Mouse (Mus musculus) urinary bladder, postnatal 14 days (tissue): ENCODE data around the gene Adora1.

Experiments used
- DNase-seq: peaks from one replicate; pipeline ENCODE4 v3.0.0; 2021; ENCODE audit warnings: low spot score

Adora1 gene

GRCm38 (mm10) chr1:134215751-134216628, 19.2 kb downstream of the Adora1 start:
- no peak for DNase-seq

GRCm38 (mm10) chr1:134215059-134215458, 20.2 kb downstream of the Adora1 start:
- DNase-seq = no peak

GRCm38 (mm10) chr1:134213405-134213804, 21.8 kb downstream of the Adora1 start:
- no peak for DNase-seq

DNA sequence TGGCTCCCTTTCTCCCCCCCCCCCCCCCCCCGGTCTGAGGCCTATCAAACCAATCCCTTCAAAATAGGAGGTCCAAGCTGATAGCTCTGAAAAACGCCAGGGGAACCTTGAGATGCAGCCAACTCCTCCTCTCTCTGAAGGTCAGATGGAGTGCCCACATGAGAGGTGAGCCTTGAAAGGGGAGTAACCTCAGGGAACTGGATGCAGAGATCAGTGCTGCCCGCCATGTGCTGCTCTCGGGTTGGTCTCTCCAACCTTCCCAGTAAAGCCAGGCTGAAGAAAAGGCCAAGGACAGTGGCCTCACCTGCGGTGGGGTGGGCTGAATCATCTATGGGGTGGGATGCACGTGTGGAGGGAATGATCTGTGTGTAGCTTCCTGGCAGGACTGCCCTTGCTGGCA, 22.9 kb downstream of the Adora1 start:
- DNase-seq = no peak

GRCm38 (mm10) chr1:134211631-134212030, 23.6 kb downstream of the Adora1 start:
- no peak for DNase-seq

DNA sequence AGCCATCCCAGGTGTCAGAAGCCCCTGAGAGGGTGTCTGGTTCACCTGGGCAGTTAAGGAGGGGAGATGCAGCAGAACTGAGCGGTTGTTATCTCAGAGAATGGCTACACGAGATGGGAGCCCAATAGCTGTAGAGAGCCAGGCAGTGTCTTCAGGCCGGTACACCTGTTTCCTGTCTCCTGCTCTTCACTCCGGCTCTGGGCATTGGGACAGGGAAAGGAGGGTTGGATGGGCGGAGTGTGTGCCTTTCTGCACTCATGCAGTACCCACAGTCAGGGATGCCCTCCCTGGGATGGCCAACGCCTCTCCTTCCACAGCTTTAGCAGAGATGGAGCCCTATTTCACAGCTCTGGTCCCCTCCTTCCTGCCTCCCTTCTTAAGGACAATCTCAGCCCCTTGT, 24.2 kb downstream of the Adora1 start:
- no peak for DNase-seq

- no peak for DNase-seq
Observed at GRCm38 (mm10) chr1:134210179-134210755, 25.0 kb downstream of the Adora1 start.

- DNase-seq = peak; percentile 32
Observed at GRCm38 (mm10) chr1:134206085-134206484, 29.1 kb downstream of the Adora1 start.

GRCm38 (mm10) chr1:134205296-134206018, 29.8 kb downstream of the Adora1 start:
- no peak for DNase-seq

DNA sequence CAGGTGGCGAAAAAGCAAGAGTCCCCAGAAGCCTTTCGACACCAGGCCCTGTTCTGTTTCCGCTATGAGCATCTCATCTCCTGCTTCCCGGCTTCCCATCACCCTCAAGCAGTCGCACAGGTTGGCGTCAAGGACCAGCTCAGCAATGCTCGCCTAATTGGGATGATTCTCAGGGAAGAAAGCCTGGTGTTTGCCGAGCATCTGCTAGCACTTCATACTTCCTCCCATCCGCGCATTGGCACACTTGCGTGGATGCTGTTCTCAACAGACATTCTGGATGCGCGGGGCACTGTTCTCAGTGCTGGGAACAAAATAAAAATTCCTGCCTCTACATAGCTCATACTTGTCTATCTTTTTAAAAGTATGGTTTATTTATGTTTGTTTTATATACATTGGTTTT, 31.0 kb downstream of the Adora1 start:
- no peak for DNase-seq

GRCm38 (mm10) chr1:134201751-134202420, 33.3 kb downstream of the Adora1 start:
- DNase-seq = peak; percentile 68

DNA sequence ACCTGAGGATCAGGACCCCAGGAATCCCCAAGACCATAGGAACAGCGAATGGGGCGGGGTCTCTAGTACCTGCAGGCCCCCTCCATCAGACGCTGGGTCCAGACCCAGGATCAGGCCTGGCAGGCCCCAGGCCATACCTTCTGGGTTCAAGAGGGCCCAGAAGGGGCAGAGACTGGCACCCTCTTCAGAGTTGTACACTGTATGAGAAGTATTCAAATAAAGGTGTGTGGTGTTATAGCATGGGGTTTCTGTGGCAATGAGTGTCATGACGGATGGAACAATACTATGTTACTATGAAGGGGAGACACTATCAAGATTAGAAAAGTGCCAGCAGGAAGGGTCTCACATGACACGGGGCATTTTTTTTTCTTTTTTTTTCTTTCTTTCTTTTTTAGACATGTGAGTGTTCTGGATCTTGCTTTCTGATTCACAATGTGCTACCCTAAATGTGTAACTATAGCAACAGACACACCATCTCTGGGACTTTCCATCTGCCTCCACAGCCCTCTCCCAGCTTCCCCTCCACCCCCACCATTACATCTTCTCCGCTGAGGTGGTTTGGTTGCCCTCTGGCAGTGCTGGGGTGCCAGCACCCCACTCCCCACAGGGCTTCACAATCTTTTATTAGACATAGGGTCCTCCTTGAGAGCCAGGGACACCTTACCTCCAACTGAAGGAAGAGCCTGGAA, 34.1 kb downstream of the Adora1 start:
- DNase-seq = no peak

GRCm38 (mm10) chr1:134200481-134200880, 34.8 kb downstream of the Adora1 start:
- DNase-seq = no peak

DNA sequence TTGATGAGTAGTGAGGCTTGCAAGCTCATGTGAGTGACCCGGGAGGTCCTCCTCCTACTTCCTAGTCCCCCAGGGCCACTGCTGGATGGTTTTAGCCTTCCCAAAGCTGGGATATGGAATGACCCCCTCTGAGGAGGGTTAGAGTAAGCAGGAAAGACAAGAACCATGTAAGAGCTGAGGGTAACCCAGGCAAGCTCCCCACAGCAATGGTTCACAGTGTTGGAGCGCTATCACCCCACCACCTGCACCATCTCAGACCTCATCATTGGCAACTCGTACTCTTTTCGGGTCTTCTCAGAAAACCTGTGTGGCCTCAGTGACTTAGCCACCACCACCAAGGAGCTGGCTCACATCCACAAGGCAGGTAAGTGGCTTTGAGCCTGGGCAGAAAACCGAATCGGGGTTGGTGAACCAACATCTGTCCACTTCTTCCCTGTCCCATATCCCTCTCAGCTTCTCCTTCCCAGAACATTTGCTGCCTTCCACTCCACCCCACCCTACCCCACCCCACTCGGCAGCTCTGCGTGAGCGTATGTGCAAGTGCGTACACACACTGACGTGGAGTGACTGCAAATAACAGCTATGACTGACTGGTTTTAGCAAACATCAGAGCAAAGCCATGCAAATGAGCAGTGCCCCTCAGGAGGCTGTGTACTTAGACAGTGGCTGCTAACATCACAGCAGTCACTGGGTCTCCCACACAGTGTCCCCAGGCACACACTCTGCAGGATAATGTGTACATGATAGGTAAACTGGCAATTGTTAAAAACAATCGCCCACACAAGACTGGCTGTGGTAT, 36.8 kb downstream of the Adora1 start:
- DNase-seq = no peak

GRCm38 (mm10) chr1:134197325-134197982, 37.8 kb downstream of the Adora1 start:
- DNase-seq = no peak

GRCm38 (mm10) chr1:134196386-134196785, 38.8 kb downstream of the Adora1 start:
- DNase-seq = peak; percentile 81

- DNase-seq = no peak
Observed at GRCm38 (mm10) chr1:134195979-134196378, 39.3 kb downstream of the Adora1 start.

DNA sequence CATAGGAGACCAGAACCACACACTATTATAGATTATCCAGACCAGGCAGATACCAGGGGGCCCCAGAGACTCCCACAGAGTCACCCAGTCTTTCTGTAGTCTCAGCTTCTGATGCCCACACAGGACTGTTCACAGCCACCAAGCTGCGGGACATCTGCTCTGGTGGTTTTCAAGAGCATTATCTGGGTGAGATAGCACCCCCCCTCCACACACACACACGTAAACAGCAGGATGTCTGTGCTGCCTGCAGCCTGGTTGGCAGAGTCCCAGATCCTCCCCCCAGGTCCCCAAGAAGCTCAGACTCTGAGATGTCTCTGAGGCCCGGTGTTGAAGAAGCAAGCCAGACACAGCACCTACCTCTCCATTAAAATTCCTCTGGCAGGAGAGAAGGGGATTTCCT, 39.7 kb downstream of the Adora1 start:
- no peak for DNase-seq

GRCm38 (mm10) chr1:134195117-134195516, 40.1 kb downstream of the Adora1 start:
- DNase-seq = no peak

DNA sequence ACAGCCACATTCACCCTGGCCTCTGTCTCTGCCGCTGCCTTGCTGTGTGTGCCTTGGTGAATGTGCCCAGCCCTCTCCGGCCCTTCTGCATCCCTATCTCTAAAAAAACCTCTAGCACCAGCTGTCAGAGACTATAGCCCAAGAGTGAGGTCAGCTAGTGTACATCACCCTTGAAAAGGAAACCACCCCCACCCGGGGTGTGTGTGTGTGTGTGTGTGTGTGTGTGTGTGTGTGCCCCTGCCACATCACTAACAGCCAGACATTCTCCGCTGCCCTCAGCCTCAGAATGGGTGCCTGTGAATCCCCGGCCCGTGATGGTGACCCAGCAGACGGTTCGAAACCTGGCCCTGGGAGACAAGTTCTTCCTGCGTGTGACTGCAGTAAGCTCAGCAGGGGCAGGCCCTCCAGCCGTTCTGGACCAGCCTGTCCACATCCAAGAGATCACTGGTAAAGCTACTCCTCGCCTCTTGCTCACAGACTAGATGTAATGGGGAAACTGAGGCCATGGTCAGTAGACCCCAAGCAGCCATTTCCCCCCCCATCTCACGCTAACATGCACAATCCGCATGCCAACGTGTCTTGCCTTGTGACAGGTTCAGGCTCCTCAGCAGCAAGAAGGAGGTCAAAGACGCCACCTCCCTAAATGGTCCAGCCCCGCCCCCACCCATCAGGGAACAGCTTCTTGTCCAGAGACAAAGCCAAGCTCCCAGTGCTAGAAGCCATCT, 40.8 kb downstream of the Adora1 start:
- no peak for DNase-seq
